21 mouse cellular contexts compared by ENCODE assay signal in the genomic region with DNA sequence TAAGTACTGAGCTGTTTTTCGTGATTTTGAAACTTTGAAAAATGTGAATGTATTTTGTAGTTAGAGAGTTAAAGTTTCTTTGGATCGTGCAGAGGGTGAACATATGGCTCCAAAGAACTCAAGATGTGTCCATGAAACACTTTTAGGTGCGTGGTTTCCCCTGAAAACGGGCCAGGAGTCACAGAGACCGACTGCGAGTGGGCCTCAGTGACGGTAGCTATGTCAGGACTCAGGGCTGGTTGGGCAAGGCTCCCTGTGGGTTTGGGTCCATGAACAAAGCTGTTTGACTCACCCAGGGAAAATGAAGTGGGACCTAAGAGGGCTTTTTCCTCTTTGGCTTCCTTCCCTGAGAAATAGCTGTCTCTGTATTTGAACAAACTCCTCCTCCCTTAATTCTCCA.
A peak's percentile ranks its signal among the peaks of the same experiment; 100 is the strongest.
DNase-seq lines count a peak whose midpoint lies in the region; ATAC-seq and TF ChIP-seq lines count a peak whose summit lies in the region.
"Had no signal": no experiment of that assay in that cellular context is flagged by ENCODE, and none has a peak within 500 bp of the region (broad histone marks: within the 10 kb centered on the region; RNA-seq: fewer than 3 reads in every experiment).

No protein-coding gene starts in this region.

- no peak overlapping the region for H3K4me2 ChIP-seq in midbrain, embryonic 16.5 days (ENCODE audit: low read length)
- H3K4me2 ChIP-seq: hindbrain, embryonic 15.5 days; liver, embryonic 15.5 days; midbrain, embryonic 12.5 days; neural tube, embryonic 15.5 days had no signal

- DNase-seq in layer of hippocampus, adult 9-11 months = peak; percentile 31
- no peak for DNase-seq in layer of hippocampus, postnatal 25 days (ENCODE audit: extremely low spot score in 1 of 2, low spot score in 1 of 2)
- peak; percentile 16 for DNase-seq in NIH3T3 (ENCODE audit: low read depth)
- peak; percentile 65 to 80 for DNase-seq in frontal cortex, postnatal 36 days (ENCODE audit: low spot score in 2 of 2)
- peak; percentile 53 to 62 for DNase-seq in right cerebral cortex, adult 2 months (ENCODE audit: low spot score in 2 of 2)
- no peak for DNase-seq in gastrocnemius, adult 2 months
- no peak for DNase-seq in urinary bladder, postnatal 10 days (ENCODE audit: low spot score)
- DNase-seq: adrenal gland, postnatal 14 days; cerebellum, adult 2 months had no signal

- TF ChIP-seq CTCF in gastrocnemius, adult 2 months (IDR thresholded peaks at IDR 0.05) = no peak

- 95% methylated on average over 7 of the region's 7 CpGs for WGBS in midbrain, embryonic 16.5 days

- H3K27ac ChIP-seq in gastrocnemius, adult 2 months = no peak overlapping the region
- H3K27ac ChIP-seq in midbrain, embryonic 16.5 days (ENCODE audit: low read length) = no peak overlapping the region
- H3K27ac ChIP-seq: heart, embryonic 10.5 days; hindbrain, embryonic 15.5 days; liver, embryonic 15.5 days; macrophage; midbrain, embryonic 12.5 days; neural tube, embryonic 15.5 days had no signal

- no peaks in the 10 kb centered on the region for H3K36me3 ChIP-seq in midbrain, embryonic 16.5 days (ENCODE audit: control insufficient read depth, insufficient read depth, low read length)
- H3K36me3 ChIP-seq: embryonic facial prominence, embryonic 10.5 days; heart, embryonic 10.5 days; hindbrain, embryonic 15.5 days; liver, embryonic 15.5 days; midbrain, embryonic 12.5 days; neural tube, embryonic 15.5 days had no signal

- H3K9ac ChIP-seq in midbrain, embryonic 16.5 days (ENCODE audit: low read depth, low read length) = no peak overlapping the region
- H3K9ac ChIP-seq: hindbrain, embryonic 15.5 days; liver, embryonic 15.5 days; midbrain, embryonic 12.5 days; neural tube, embryonic 15.5 days had no signal

- intact Hi-C loops in gastrocnemius, adult 2 months (cut with DNase I) = no loop called here

- H3K4me3 ChIP-seq in gastrocnemius, adult 2 months = no peak overlapping the region
- no peak overlapping the region for H3K4me3 ChIP-seq in midbrain, embryonic 16.5 days (ENCODE audit: low read depth, low read length)
- H3K4me3 ChIP-seq: embryonic facial prominence, embryonic 10.5 days; erythroblast, embryonic 14.5 days; heart, embryonic 10.5 days; hindbrain, embryonic 15.5 days; layer of hippocampus, adult 2 months; liver, embryonic 15.5 days; midbrain, embryonic 12.5 days; myocyte; neural tube, embryonic 15.5 days had no signal

- peaks cover 7% of the 10 kb centered on the region for H3K4me1 ChIP-seq in midbrain, embryonic 16.5 days (ENCODE audit: control insufficient read depth, insufficient read depth, low read length)
- H3K4me1 ChIP-seq: liver, embryonic 15.5 days had no signal

- H3K27me3 ChIP-seq in midbrain, embryonic 16.5 days (ENCODE audit: control insufficient read depth, insufficient read depth, low read depth, low read length) = no peaks in the 10 kb centered on the region
- H3K27me3 ChIP-seq: hindbrain, embryonic 15.5 days; liver, embryonic 15.5 days; neural tube, embryonic 15.5 days had no signal

- H3K9me3 ChIP-seq in midbrain, embryonic 16.5 days (replicated peaks; ENCODE audit: control insufficient read depth, low read length, poor library complexity, severe bottlenecking) = no peaks in the 10 kb centered on the region
- H3K9me3 ChIP-seq: embryonic facial prominence, embryonic 10.5 days; heart, embryonic 10.5 days; hindbrain, embryonic 15.5 days; liver, embryonic 15.5 days; neural tube, embryonic 15.5 days had no signal

- ATAC-seq in midbrain, embryonic 16.5 days = no peak
- ATAC-seq: intestine, postnatal 0 days had no signal

Comparison
In these comparisons a context has a peak if more than half of its experiments do, and no peak if none do; other contexts are left out.
1. DNase-seq: peak in layer of hippocampus, adult 9-11 months (single experiment), NIH3T3 (single experiment), frontal cortex, postnatal 36 days (2 of 2) and right cerebral cortex, adult 2 months (2 of 2); none in layer of hippocampus, postnatal 25 days (0 of 2), gastrocnemius, adult 2 months (single experiment) and urinary bladder, postnatal 10 days (single experiment).